9 mouse cellular contexts compared by ENCODE assay signal in the genomic region with DNA sequence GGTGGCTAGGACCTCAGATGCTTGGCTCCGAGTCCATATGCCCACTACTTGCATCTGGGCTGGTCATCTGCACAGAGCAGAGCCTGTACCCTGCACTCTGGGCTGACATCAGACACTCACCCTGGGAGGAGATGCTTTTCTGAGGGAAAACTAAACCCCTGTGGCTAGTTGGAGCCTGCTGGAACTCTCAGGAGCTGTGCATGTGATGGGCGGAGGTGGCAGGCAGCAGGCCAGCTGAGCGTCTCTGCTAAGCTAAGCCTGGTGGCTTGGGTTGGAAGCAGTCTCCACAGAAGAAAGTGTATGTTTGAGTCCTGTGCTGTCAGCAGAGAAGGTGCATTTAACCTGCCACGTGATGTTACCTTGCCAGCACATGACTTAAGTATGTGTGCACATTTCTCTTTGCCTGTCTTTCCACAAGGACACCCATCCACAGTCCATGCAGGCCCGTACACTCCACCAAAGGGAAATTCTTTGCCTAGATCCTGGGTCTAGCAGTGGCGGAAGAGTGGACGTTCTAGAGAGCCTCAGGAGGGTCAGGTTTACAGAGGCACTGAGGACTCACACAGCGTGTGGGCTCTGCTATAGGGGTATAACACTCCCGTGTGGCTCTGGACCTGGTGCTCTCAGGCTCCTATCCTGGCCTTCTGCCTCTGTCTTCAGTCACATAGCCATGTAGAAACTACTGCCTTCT. TPM values are rescaled to one million over a fixed set of nuclear protein-coding genes. Genes with fewer than 3 reads are reported as not detected.
A peak's percentile ranks its signal among the peaks of the same experiment; 100 is the strongest.
DNase-seq lines count a peak whose midpoint lies in the region; ATAC-seq and TF ChIP-seq lines count a peak whose summit lies in the region.
"Had no signal": no experiment of that assay in that cellular context is flagged by ENCODE, and none has a peak within 500 bp of the region (broad histone marks: within the 10 kb centered on the region; RNA-seq: fewer than 3 reads in every experiment).

No protein-coding gene starts in this region.

- H3K4me1 ChIP-seq in lung, postnatal 0 days (ENCODE audit: insufficient read depth, low read depth, low read length), result peaks cover 10% of the 10 kb centered on the region; the same call in 1 of the 2 replicates
- H3K4me1 ChIP-seq in heart, embryonic 11.5 days (ENCODE audit: control insufficient read depth, insufficient read depth, low read length), result peaks cover 30% of the 10 kb centered on the region

- no peaks in the 10 kb centered on the region for H3K27me3 ChIP-seq in lung, postnatal 0 days (replicated peaks; ENCODE audit: insufficient read depth, low read length)
- H3K27me3 ChIP-seq in heart, embryonic 11.5 days (ENCODE audit: control insufficient read depth, insufficient read depth, low read length), result no peaks in the 10 kb centered on the region

- H3K9ac ChIP-seq in lung, postnatal 0 days (replicated peaks; ENCODE audit: low read depth), result 0 out of 2 replicates have a peak overlapping the region, but pooled peaks have one; percentile 8
- no peak overlapping the region for H3K9ac ChIP-seq in heart, embryonic 11.5 days (ENCODE audit: low read depth, low read length)

- no peak overlapping the region for H3K4me3 ChIP-seq in lung, postnatal 0 days (ENCODE audit: low read depth, low read length)
- no peak overlapping the region for H3K4me3 ChIP-seq in heart, embryonic 11.5 days (ENCODE audit: low read depth, low read length)

- H3K36me3 ChIP-seq in lung, postnatal 0 days (ENCODE audit: insufficient read depth, low read length), result peaks cover 4% of the 10 kb centered on the region; the same call in 1 of the 2 replicates
- peaks cover 7% of the 10 kb centered on the region for H3K36me3 ChIP-seq in heart, embryonic 11.5 days (ENCODE audit: control insufficient read depth, insufficient read depth, low read length)

- peak overlapping the region; percentile 71 for H3K27ac ChIP-seq in lung, postnatal 0 days (ENCODE audit: low read length)
- H3K27ac ChIP-seq in heart, embryonic 11.5 days (ENCODE audit: low read depth, low read length), result peak overlapping the region; percentile 83; the same call in 1 of the 2 replicates

- no peak for TF ChIP-seq CTCF in lung, postnatal 0 days (IDR thresholded peaks at IDR 0.05)

- WGBS in lung, postnatal 0 days, result 82% methylated on average over 9 of the region's 9 CpGs
- WGBS in heart, embryonic 11.5 days (ENCODE audit: insufficient replicate concordance), result 89% methylated on average over 9 of the region's 9 CpGs

- DNase-seq in frontal cortex, postnatal 14 days (ENCODE audit: low spot score in 2 of 2), result no peak
- no peak for DNase-seq in lung, postnatal 0 days (ENCODE audit: low spot score)
- no peak for DNase-seq in lung, postnatal 25 days (ENCODE audit: low spot score)
- peak; percentile 59 for DNase-seq in right cerebral cortex, postnatal 14 days
- no peak for DNase-seq in urinary bladder, postnatal 10 days (ENCODE audit: low spot score)
- no peak for DNase-seq in embryo, embryonic 9.5 days (ENCODE audit: extremely low spot score)

- H3K9me3 ChIP-seq in lung, postnatal 0 days (ENCODE audit: low read length), result no peaks in the 10 kb centered on the region
- H3K9me3 ChIP-seq in heart, embryonic 11.5 days (replicated peaks; ENCODE audit: control insufficient read depth, low read length), result no peaks in the 10 kb centered on the region

- TF ChIP-seq EP300 in lung, postnatal 0 days (IDR thresholded peaks at IDR 0.05), result no peak

- H3K4me2 ChIP-seq in lung, postnatal 0 days (replicated peaks; ENCODE audit: low read depth, low read length), result no peak overlapping the region
- H3K4me2 ChIP-seq in heart, embryonic 11.5 days, result no peak overlapping the region

- ATAC-seq in frontal cortex, adult (ENCODE audit: low TSS enrichment), result peak; percentile 86
- no peak for ATAC-seq in lung, postnatal 0 days
- ATAC-seq in heart, embryonic 11.5 days (replicated peaks; ENCODE audit: insufficient number of reproducible peaks, low FRiP score, low TSS enrichment), result no peak
- ATAC-seq: forebrain, embryonic 16.5 days had no signal

RNA-seq across cellular contexts. Expression of a gene that starts 31.1 kb away (rescaled TPM):
- 32.5 and 40.2 TPM in 2 replicates for polyA plus RNA-seq in lung, postnatal 0 days (2015; fragmentation: Nextera tagmentation; extraction: Ambion mirVana)
- polyA plus RNA-seq in heart, embryonic 11.5 days (2014; fragmentation: Nextera tagmentation; extraction: Ambion mirVana), result 34.0 and 42.8 TPM in 2 replicates

RNA-seq across cellular contexts. Expression of a gene that starts 48.5 kb away (rescaled TPM):
- 12.0 and 12.6 TPM in 2 replicates for polyA plus RNA-seq in lung, postnatal 0 days (2015; fragmentation: Nextera tagmentation; extraction: Ambion mirVana)
- polyA plus RNA-seq in heart, embryonic 11.5 days (2014; fragmentation: Nextera tagmentation; extraction: Ambion mirVana), result 11.1 and 11.6 TPM in 2 replicates

RNA-seq across cellular contexts. Expression of a gene that starts 52.4 kb away (rescaled TPM):
- 0.37 and 0.56 TPM in 2 replicates for polyA plus RNA-seq in lung, postnatal 0 days (2015; fragmentation: Nextera tagmentation; extraction: Ambion mirVana)
- 0.10 and 0.64 TPM in 2 replicates for polyA plus RNA-seq in heart, embryonic 11.5 days (2014; fragmentation: Nextera tagmentation; extraction: Ambion mirVana)
